Mouse (Mus musculus) ES-E14 (cell line): ENCODE data around the gene Pam. TPM values are rescaled to one million over a fixed set of nuclear protein-coding genes. Genes with fewer than 3 reads are reported as not detected.

Source experiments
- DNase-seq: peaks from one replicate; pipeline ENCODE4 v3.0.0-alpha.2; 2013; ENCODE audit warnings: low read depth, low spot score
- H3K27ac ChIP-seq: 2 replicates; pipeline ENCODE4 v1.5.1; 2012; ENCODE audit warnings: low read depth, mild to moderate bottlenecking, low read length, moderate library complexity, mixed read lengths; ENCODE audit not compliant: poor library complexity, insufficient read depth, severe bottlenecking
- H3K36me3 ChIP-seq: 2 replicates; pipeline ENCODE4 v1.6.1; 2012; ENCODE audit warnings: mild to moderate bottlenecking, low read length, moderate library complexity, mixed read lengths; ENCODE audit not compliant: control insufficient read depth, poor library complexity, insufficient read depth, severe bottlenecking
- H3K4me1 ChIP-seq, 2 experiments: fragments of 150-350 bp in 1 of 2; sonication (generic) in 1 of 2; 2 replicates each; pipeline ENCODE4 v1.6.1; 2012; ENCODE audit warnings: low read length in 2 of 2, mild to moderate bottlenecking in 1 of 2, mixed read lengths in 1 of 2; ENCODE audit not compliant: control insufficient read depth in 2 of 2, insufficient read depth in 2 of 2, poor library complexity in 1 of 2
- H3K4me3 ChIP-seq, 2 experiments: fragments of 150-350 bp in 1 of 2; sonication (generic) in 1 of 2; 2 replicates each; pipeline ENCODE4 v1.5.1; 2012; ENCODE audit warnings: low read length in 2 of 2, low read depth in 1 of 2, mild to moderate bottlenecking in 1 of 2, mixed read lengths in 1 of 2; ENCODE audit not compliant: insufficient read depth in 1 of 2, poor library complexity in 1 of 2, severe bottlenecking in 1 of 2
- H3K9ac ChIP-seq: 2 replicates; pipeline ENCODE4 v1.6.1; 2012; ENCODE audit warnings: low read depth, mild to moderate bottlenecking, low read length, mixed read lengths; ENCODE audit not compliant: poor library complexity, insufficient read depth, severe bottlenecking
- H3K9me3 ChIP-seq: fragments of 150-350 bp; sonication (generic); 2 replicates; pipeline ENCODE4 v1.6.1; 2012; ENCODE audit warnings: low read depth, mild to moderate bottlenecking, low read length; ENCODE audit not compliant: control insufficient read depth, insufficient read depth
- CHD2 ChIP-seq: IDR thresholded peaks from 2 replicates; pipeline ENCODE4 v1.6.1; 2014; ENCODE audit warnings: mild to moderate bottlenecking, low read depth, low read length, inconsistent platforms
- HCFC1 ChIP-seq: IDR thresholded peaks from 2 replicates; pipeline ENCODE4 v1.6.1; 2012; ENCODE audit warnings: low read length, inconsistent platforms, borderline replicate concordance; ENCODE audit not compliant: insufficient read depth
- MAFK ChIP-seq: IDR thresholded peaks from 2 replicates; pipeline ENCODE4 v1.6.1; 2014; ENCODE audit warnings: mild to moderate bottlenecking, low read depth, low read length, inconsistent platforms; ENCODE audit not compliant: insufficient read depth
- ZC3H11A ChIP-seq: IDR thresholded peaks from 2 replicates; pipeline ENCODE4 v1.6.1; 2012; ENCODE audit warnings: low read depth, mild to moderate bottlenecking, inconsistent platforms, low read length, borderline replicate concordance
- ZNF384 ChIP-seq: IDR thresholded peaks from 2 replicates; pipeline ENCODE4 v1.6.1; 2012; ENCODE audit warnings: low read depth, low read length, inconsistent platforms
- in situ Hi-C, 2 experiments: fragments of 600-800 bp; cut with MboI; formaldehyde crosslinking; loops; one replicate each; pipeline ENCODE4 v1.15.1; 2025; ENCODE audit warnings: low sequenced_read_pairs in 2 of 2, inconsistent platforms in 1 of 2; ENCODE audit not compliant: unreplicated experiment in 2 of 2
- total RNA-seq: library from RNA; depleted of rRNA; stranded (reverse); fragments of 300-350 nt; gene quantifications from 2 replicates; pipeline ENCODE4 v1.2.3, GENCODE M21; 2012

The Pam gene
- total RNA-seq, 1 experiment, result 16.0 TPM

GRCm38 (mm10) chr1:97979422-97979821 is 116.0 kb downstream of the Pam start:
- H3K9ac ChIP-seq, result no peak overlapping the region
- in situ Hi-C loops, result no loop called here

GRCm38 (mm10) chr1:97977521-97977920 is 117.9 kb downstream of the Pam start:
- Histone ChIP-seq H3K9ac (no peak overlapping the region), H3K4me3 (no peak overlapping the region), H3K9me3 (no peaks in the 10 kb centered on the region), H3K27ac (no peak overlapping the region), H3K4me1 (no peaks in the 10 kb centered on the region), H3K36me3 (no peaks in the 10 kb centered on the region)
- DNase-seq, result no peak
- TF ChIP-seq ZC3H11A, result no peak
- TF ChIP-seq CHD2, result no peak
- no peak for TF ChIP-seq HCFC1
- no peak for TF ChIP-seq ZNF384
- no peak for TF ChIP-seq MAFK
- in situ Hi-C loops, result no loop called here

More at GRCm38 (mm10) chr1:97979422-97979821, 116.0 kb downstream of the Pam start:
- no peak for DNase-seq
- Histone ChIP-seq H3K9me3 (no peaks in the 10 kb centered on the region), H3K27ac (no peak overlapping the region), H3K4me1 (no peaks in the 10 kb centered on the region), H3K36me3 (no peaks in the 10 kb centered on the region), H3K4me3 (no peak overlapping the region)
- TF ChIP-seq ZNF384, result no peak
- TF ChIP-seq MAFK, result no peak
- no peak for TF ChIP-seq HCFC1
- TF ChIP-seq CHD2, result no peak
- no peak for TF ChIP-seq ZC3H11A

GRCm38 (mm10) chr1:97976873-97977473 is 118.5 kb downstream of the Pam start:
- Histone ChIP-seq H3K4me1 (no peaks in the 10 kb centered on the region), H3K9me3 (no peaks in the 10 kb centered on the region), H3K36me3 (no peaks in the 10 kb centered on the region), H3K9ac (peak overlapping the region; percentile 68), H3K4me3 (peak overlapping the region; percentile 39 to 81), H3K27ac (no peak overlapping the region)
- TF ChIP-seq ZNF384 (no peak), CHD2 (no peak), MAFK (no peak), HCFC1 (no peak), ZC3H11A (no peak)
- in situ Hi-C loops, result no loop called here
- DNase-seq, result no peak

- Histone ChIP-seq H3K36me3 (no peaks in the 10 kb centered on the region), H3K4me1 (no peaks in the 10 kb centered on the region), H3K9me3 (no peaks in the 10 kb centered on the region), H3K4me3 (no peak overlapping the region), H3K27ac (no peak overlapping the region), H3K9ac (no peak overlapping the region)
- TF ChIP-seq HCFC1, result no peak
- no peak for DNase-seq
- in situ Hi-C loops, result no loop called here
Observed at GRCm38 (mm10) chr1:97976072-97976471, 119.4 kb downstream of the Pam start.

GRCm38 (mm10) chr1:97974968-97975367 is 120.5 kb downstream of the Pam start:
- H3K4me3 ChIP-seq, result no peak overlapping the region
- no peaks in the 10 kb centered on the region for H3K36me3 ChIP-seq
- H3K9me3 ChIP-seq, result no peaks in the 10 kb centered on the region
- no peak for DNase-seq
- no peak for TF ChIP-seq HCFC1
- TF ChIP-seq ZNF384, result no peak
- TF ChIP-seq ZC3H11A, result no peak
- TF ChIP-seq CHD2, result no peak
- no peak for TF ChIP-seq MAFK
- H3K9ac ChIP-seq, result no peak overlapping the region
- no peak overlapping the region for H3K27ac ChIP-seq
- in situ Hi-C loops, result no loop called here
- H3K4me1 ChIP-seq, result no peaks in the 10 kb centered on the region
